Mouse (Mus musculus) limb, embryonic 10.5 days (tissue): ENCODE measurements around the gene Rtn4r. TPM values are rescaled to one million over a fixed set of nuclear protein-coding genes. Genes with fewer than 3 reads are reported as not detected.

Experiments
- DNase-seq: peaks from one replicate; pipeline ENCODE4 v3.0.0-alpha.2; 2017; ENCODE audit warnings: low spot score
- H3K27ac ChIP-seq: fragments of 300-500 bp; sonication (generic); 2 replicates; pipeline ENCODE4 v1.5.1; 2016; ENCODE audit warnings: mild to moderate bottlenecking
- H3K27me3 ChIP-seq: fragments of 300-500 bp; sonication (generic); 2 replicates; pipeline ENCODE4 v1.6.1; 2016; ENCODE audit warnings: low read depth, mild to moderate bottlenecking; ENCODE audit not compliant: poor library complexity, severe bottlenecking
- H3K36me3 ChIP-seq: fragments of 300-500 bp; sonication (generic); 2 replicates; pipeline ENCODE4 v1.6.1; 2016; ENCODE audit warnings: mild to moderate bottlenecking, moderate library complexity
- H3K4me1 ChIP-seq: fragments of 300-500 bp; sonication (generic); 2 replicates; pipeline ENCODE4 v1.6.1; 2016
- H3K4me3 ChIP-seq: fragments of 300-500 bp; sonication (generic); 2 replicates; pipeline ENCODE4 v1.5.1; 2016; ENCODE audit warnings: mild to moderate bottlenecking, moderate library complexity
- H3K9me3 ChIP-seq: fragments of 300-500 bp; sonication (generic); replicated peaks from 2 replicates; pipeline ENCODE4 v1.6.1; 2016; ENCODE audit warnings: mild to moderate bottlenecking
- WGBS: fragments of 180-500 bp; shearing (Covaris S2); methylation state at CpG from one replicate; pipeline ENCODE4 v1.1.7; 2016; 5-methylcytosine and 5-hydroxymethylcytosine counted together
- polyA plus RNA-seq: library from polyadenylated mRNA; unstranded; fragments of >200 nt; fragmentation: Nextera tagmentation; extraction: Ambion mirVana; gene quantifications from 2 replicates; pipeline ENCODE4 v1.2.1, GENCODE M21; 2016

Rtn4r gene
- 1.3 and 3.8 TPM in 2 replicates for polyA plus RNA-seq

GRCm38 (mm10) chr16:18127241-18127861, at the start of gene Rtn4r:
Rtn4r (plus strand) TSS chr16:18127642.
- Histone ChIP-seq H3K27ac (peak within 1 kb of the TSS; percentile 88), H3K27me3 (peaks cover 93% of the 10 kb centered on the region), H3K4me3 (peak within 1 kb of the TSS; percentile 75), H3K36me3 (no peaks in the 10 kb centered on the region), H3K4me1 (peaks cover 26% of the 10 kb centered on the region), H3K9me3 (no peaks in the 10 kb centered on the region)
- 1% methylated on average over 90 of the region's 96 CpGs for WGBS
- peak; percentile 77 for DNase-seq

- Histone ChIP-seq H3K36me3 (peaks cover 18% of the 10 kb centered on the region), H3K4me1 (no peaks in the 10 kb centered on the region), H3K27me3 (no peaks in the 10 kb centered on the region), H3K4me3 (no peak overlapping the region), H3K27ac (no peak overlapping the region), H3K9me3 (no peaks in the 10 kb centered on the region)
- no peak for DNase-seq
- WGBS = 92% methylated on average over 5 of the region's 5 CpGs
These were observed 49.0 kb upstream of the Rtn4r start for GRCm38 (mm10) chr16:18078314-18079015.

- Histone ChIP-seq H3K4me1 (0 out of 2 replicates have a peak, but pooled peaks cover 1% of the 10 kb centered on the region), H3K4me3 (no peak overlapping the region), H3K27me3 (no peaks in the 10 kb centered on the region), H3K36me3 (peaks cover 16% of the 10 kb centered on the region), H3K27ac (no peak overlapping the region), H3K9me3 (no peaks in the 10 kb centered on the region)
- DNase-seq = no peak
- 92% methylated on average over 2 of the region's 2 CpGs for WGBS
These were observed 48.1 kb upstream of the Rtn4r start for GRCm38 (mm10) chr16:18079300-18079699.

DNA sequence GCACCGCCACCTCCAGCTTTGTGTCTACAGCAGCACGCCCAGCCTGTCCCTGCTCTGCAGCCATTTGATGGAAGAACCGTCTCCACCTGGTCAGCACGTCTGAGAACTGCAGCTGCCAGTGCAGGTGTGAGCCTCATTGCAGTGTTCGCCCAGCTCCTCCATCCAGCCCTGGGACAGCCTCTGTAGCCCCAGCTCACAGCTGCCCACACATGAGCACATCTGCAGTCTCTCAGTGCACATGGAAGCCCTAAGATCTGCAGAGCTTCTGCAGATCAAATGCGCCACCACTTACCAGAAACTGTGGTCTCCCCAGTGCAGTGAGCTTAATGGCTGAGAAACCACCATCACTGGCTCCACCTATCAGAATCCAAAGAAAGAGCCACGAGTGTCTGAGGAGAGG, 47.3 kb upstream of the Rtn4r start:
- Histone ChIP-seq H3K27ac (no peak overlapping the region), H3K4me3 (no peak overlapping the region), H3K27me3 (no peaks in the 10 kb centered on the region), H3K4me1 (peaks cover 10% of the 10 kb centered on the region), H3K36me3 (peaks cover 16% of the 10 kb centered on the region), H3K9me3 (no peaks in the 10 kb centered on the region)
- no peak for DNase-seq
- WGBS = 84% methylated on average over 7 of the region's 7 CpGs

DNA sequence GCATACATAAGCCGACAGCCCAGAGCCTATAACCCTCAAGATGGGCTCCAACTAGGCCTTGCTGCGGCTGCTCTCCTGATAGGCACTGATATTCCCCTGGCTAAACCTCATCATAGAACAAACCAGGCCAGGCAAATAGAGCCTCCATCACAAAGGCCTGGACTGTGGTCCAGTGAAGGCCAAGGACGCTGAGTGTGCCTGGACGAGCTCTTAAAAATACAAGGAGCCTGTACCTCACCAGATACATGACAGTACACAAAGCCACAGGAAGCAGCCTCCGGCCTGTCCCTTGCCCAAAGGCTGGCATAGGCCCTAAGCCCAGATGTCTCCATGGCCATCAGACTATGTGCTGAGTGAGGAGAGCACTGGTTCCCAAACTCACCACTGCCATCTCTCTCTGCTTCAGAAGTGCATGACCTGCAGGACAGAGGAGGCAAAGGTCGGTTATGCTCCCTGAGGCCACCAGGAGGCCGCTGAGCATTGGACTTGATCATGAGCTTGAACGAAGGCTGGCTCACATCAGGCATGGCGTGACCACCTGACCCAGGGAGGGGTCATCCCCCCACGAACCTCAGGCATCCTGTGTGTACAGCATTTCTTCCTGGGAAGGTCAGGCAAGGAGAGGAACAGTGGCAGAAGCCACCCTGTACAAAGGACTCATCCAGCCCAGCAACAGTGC, 46.2 kb upstream of the Rtn4r start:
- H3K27ac ChIP-seq = no peak overlapping the region
- H3K27me3 ChIP-seq = no peaks in the 10 kb centered on the region
- WGBS = 76% methylated on average over 10 of the region's 10 CpGs
- H3K4me1 ChIP-seq = peaks cover 13% of the 10 kb centered on the region
- no peak overlapping the region for H3K4me3 ChIP-seq
- peaks cover 11% of the 10 kb centered on the region for H3K36me3 ChIP-seq
- DNase-seq = no peak
- H3K9me3 ChIP-seq = no peaks in the 10 kb centered on the region

DNA sequence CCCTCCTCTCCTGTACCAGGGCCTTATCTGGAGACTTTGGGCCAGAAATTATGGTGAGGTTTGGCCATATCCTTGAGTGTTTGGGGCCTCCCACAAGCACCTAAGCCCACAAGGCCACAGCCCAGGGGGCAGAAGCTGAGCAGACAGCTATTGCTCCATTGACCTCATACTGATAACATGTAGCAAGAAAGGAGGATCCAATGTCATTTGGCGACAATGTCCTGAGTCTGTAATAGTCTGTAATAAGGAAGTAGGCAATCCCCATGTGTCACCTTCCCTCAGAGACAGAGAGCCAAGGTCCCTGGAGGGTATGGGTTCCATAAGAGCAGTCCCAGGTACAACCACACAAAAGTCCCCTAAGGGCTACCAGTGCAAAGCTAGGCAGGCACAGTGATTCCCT, 45.2 kb upstream of the Rtn4r start:
- Histone ChIP-seq H3K27me3 (peaks cover 3% of the 10 kb centered on the region), H3K27ac (no peak overlapping the region), H3K4me3 (no peak overlapping the region), H3K9me3 (no peaks in the 10 kb centered on the region), H3K36me3 (peaks cover 2% of the 10 kb centered on the region; the same call in 1 of the 2 replicates), H3K4me1 (peaks cover 17% of the 10 kb centered on the region)
- no peak for DNase-seq
- WGBS = 88% methylated on average over 1 of the region's 1 CpGs

DNA sequence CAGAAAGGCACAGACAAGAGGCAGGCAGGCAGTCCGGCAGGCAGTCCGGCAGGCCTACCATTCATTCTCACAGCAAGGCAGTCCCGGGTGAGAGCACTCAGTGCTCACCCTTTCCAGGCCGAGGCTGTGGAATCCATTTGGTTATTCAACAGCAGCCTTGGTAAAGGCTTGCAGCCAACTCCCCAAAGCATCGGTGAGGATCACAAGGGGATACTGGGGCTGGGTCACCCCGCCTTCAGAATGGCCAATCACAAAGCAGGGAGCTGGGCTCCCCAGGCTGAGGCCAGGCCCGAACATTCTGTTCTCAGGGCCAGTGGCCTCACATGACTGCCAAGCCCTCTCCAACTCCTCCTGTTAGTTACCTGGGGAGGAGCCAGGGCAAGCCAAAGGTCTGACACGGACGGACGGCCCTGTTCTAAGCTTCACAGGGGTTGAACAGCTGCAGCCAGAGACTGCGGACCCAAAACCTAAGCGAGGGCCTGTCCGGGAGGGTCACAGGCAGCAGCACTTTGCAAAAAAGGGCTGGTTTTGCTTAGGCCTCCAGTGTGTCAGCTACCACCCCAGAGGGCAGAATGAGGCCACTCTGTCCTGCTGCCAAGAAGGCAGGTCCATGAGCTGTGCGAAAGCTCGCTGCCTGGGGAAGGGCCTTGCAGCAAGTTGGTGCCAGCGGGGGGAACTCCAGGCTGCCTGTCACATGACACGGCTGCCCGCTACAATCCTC, 44.1 kb upstream of the Rtn4r start:
- Histone ChIP-seq H3K27me3 (peaks cover 14% of the 10 kb centered on the region), H3K36me3 (no peaks in the 10 kb centered on the region; the same call in 1 of the 2 replicates), H3K4me3 (no peak overlapping the region), H3K9me3 (no peaks in the 10 kb centered on the region), H3K27ac (no peak overlapping the region), H3K4me1 (peaks cover 28% of the 10 kb centered on the region)
- no peak for DNase-seq
- WGBS = 89% methylated on average over 18 of the region's 18 CpGs

DNA sequence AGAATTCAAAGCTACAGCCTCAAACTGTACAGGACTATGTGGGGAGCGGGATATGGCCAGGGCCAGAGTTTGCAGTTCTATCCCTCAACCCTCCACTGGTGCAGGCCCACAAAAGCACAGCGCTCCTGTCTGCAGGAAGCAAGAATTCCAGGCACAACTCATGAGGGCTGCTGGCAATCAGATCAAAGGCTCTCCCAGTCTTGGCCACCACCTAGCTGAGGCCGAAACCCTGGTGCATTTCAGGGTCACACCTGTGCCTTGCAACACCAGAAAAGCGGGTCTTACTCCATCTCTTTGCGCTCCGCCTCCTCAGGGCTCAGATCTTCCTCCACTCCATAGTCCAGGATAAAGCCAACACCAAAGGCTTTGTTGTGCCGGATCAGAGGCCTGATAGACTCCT, 43.2 kb upstream of the Rtn4r start:
- 87% methylated on average over 7 of the region's 7 CpGs for WGBS
- Histone ChIP-seq H3K27ac (no peak overlapping the region), H3K4me3 (no peak overlapping the region), H3K27me3 (peaks cover 15% of the 10 kb centered on the region), H3K9me3 (no peaks in the 10 kb centered on the region), H3K36me3 (no peaks in the 10 kb centered on the region; the same call in 1 of the 2 replicates), H3K4me1 (peaks cover 36% of the 10 kb centered on the region)
- no peak for DNase-seq

GRCm38 (mm10) chr16:18087101-18087500, 40.3 kb upstream of the Rtn4r start:
- Histone ChIP-seq H3K4me1 (peaks cover 50% of the 10 kb centered on the region), H3K36me3 (no peaks in the 10 kb centered on the region; the same call in 1 of the 2 replicates), H3K4me3 (no peak overlapping the region), H3K27ac (no peak overlapping the region), H3K27me3 (peaks cover 18% of the 10 kb centered on the region), H3K9me3 (no peaks in the 10 kb centered on the region)
- 85% methylated on average over 5 of the region's 5 CpGs for WGBS
- DNase-seq = no peak

GRCm38 (mm10) chr16:18096348-18096747, 31.1 kb upstream of the Rtn4r start:
- DNase-seq = no peak
- H3K36me3 ChIP-seq = no peaks in the 10 kb centered on the region
- H3K4me3 ChIP-seq = no peak overlapping the region
- no peaks in the 10 kb centered on the region for H3K27me3 ChIP-seq
- H3K27ac ChIP-seq = no peak overlapping the region
- no peaks in the 10 kb centered on the region for H3K9me3 ChIP-seq
- H3K4me1 ChIP-seq = no peaks in the 10 kb centered on the region
- WGBS = 68% methylated on average over 5 of the region's 5 CpGs

DNA sequence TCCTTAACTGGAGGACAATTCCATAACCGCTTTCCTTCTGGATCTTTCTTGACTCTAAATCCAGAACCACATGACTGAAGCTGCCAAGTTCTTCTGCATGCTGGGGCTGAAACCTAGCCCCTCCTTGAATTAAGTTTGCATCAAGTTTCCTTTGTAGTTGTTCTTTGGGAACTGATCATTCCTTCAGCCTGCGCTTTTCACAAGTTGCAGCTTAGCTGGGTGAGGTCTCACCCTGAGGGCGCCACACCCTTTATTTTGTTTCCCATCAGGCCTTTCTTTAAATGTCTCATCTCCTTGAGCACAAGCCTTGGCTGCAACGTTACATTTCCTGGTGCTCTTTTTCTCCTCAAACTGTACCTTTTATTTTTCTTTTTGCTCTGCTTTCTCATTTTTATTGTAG, 24.6 kb upstream of the Rtn4r start:
- Histone ChIP-seq H3K4me3 (no peak overlapping the region), H3K4me1 (peaks cover 8% of the 10 kb centered on the region), H3K9me3 (no peaks in the 10 kb centered on the region), H3K27ac (no peak overlapping the region), H3K36me3 (no peaks in the 10 kb centered on the region), H3K27me3 (no peaks in the 10 kb centered on the region)
- WGBS = 80% methylated on average over 4 of the region's 4 CpGs
- no peak for DNase-seq

DNA sequence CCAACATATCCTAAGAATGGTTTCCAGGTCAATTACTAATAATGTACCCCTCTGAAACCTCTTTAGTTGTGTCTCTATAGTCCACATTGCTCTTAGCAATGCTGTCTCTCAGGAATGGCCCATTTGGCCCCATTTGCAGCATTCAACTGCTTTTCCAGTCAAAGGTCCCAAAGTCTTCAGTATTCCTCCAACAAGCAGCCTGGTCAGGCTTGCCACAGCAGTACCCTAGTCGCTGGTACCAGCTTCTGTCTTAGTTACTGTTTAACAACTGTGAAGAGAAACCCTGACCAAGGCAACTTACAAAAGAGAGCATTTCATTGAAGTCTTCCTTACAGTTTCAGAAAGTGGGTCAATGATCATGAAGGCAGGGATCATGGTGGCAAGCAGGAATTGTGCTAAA, 24.1 kb upstream of the Rtn4r start:
- 94% methylated on average over 1 of the region's 1 CpGs for WGBS
- no peaks in the 10 kb centered on the region for H3K36me3 ChIP-seq
- no peaks in the 10 kb centered on the region for H3K27me3 ChIP-seq
- H3K27ac ChIP-seq = no peak overlapping the region
- no peaks in the 10 kb centered on the region for H3K9me3 ChIP-seq
- no peak overlapping the region for H3K4me3 ChIP-seq
- no peak for DNase-seq
- peaks cover 8% of the 10 kb centered on the region for H3K4me1 ChIP-seq
